Mouse (Mus musculus) adrenal gland, adult (tissue): ENCODE data around the gene Tecpr1.

Experiments used
- DNase-seq, 2 experiments: peaks; one replicate each; pipeline ENCODE4 v3.0.0; 2022 to 2023; ENCODE audit warnings: low spot score in 1 of 2; ENCODE audit not compliant: inconsistent age in 2 of 2

Tecpr1 gene

DNA sequence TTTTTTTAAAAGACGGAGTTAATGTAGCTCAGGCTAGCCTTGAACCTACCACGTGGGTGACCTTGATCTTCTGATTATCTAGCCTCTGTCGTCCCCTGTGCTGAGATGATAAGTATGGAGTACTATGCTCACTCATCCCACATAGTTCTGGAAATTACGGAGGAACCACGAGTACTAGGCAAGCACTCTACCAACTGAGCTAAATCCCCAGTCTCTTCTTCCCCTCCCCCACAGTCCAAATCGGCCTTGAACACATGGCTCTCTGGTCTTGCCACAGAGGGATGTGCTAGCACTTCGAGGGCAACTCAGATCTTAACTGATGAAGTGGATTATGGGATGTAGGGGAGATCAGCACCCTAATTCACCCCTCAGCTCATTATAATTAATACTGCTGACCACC is 5.4 kb downstream of the Tecpr1 start:
- peak; percentile 60 to 74 for DNase-seq

DNA sequence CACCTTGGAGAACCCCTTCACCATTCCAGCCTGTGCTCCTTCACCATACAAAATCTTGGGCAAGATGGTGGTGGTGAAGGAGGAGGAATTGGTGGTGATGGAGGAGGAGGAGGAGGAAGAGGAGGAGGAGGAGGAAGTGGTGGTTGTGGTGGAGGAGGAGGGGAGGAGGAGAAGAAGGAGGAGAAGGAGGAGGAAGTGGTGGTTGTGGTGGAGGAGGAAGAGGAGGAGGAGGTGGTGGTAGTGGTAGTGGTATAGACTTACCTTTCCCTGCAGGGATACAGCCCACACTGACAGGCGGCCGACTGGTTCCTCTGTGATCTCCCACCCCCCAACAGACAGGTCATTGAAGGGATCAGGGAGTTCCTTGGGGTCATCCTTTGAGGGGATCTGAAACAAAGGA is 7.4 kb downstream of the Tecpr1 start:
- no peak for DNase-seq

DNA sequence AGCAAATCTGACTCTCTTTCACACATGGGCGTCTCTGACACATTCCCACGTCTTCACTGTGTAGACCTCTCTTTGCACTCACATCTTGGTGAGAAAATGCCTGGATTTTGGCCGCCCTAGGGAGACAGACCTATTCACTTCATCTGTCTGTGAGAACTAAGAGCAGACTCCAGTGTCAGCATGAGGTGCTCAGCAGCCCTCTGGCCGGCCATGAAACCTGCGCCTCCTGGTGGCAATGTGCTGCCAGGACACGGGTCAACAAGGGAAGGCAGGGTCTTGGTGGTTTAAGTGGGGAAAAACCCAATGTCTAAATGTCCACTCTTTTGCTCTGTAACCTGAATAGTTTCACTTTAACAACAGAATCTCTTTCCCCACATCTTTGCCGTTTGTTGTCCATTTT is 9.0 kb downstream of the Tecpr1 start:
- DNase-seq: peak; percentile 70 to 81

- DNase-seq: peak in 1 of 2 experiments; percentile 79
Measured at GRCm38 (mm10) chr5:144207478-144207877, 15.9 kb downstream of the Tecpr1 start.

DNA sequence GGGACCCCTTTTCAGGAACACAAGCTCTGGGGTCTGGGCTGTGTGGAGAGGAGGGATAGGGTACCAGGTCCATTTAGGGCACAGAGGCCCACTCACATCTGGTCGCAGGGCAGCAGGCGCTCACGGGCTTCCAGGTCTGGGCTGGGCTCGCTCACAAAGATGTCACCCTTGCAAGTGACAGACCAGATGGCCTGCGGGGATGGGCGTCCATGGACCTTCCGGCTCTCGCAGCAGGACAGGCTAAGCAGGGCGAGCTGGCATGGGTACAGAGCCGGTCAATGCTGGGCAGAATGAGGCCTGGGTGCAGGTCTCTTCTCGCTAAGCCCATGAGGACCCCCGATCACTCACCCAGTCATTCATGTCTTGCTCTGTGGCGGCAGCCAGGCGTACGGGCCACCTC is 17.3 kb downstream of the Tecpr1 start:
- no peak for DNase-seq

DNA sequence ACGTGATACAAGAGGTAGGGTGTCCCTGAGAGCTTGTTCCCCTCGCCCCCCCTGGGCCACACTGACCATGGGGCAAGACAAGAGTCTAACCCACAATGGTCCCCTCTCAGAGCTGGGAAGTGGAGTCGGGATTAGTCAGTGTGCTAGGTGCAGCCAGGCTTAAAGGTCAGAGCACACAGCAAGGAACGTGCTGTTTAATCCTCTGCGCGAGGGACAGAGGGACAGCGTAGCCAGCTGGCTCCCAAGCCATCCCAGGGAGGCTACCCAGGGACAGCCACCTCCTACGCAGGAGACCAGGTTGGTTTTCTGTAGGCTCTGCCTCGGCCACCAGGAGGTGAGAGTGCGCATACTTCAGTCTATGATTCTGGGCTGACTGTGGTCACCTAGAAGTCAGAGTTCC is 18.5 kb downstream of the Tecpr1 start:
- DNase-seq: peak; percentile 58 to 69

DNA sequence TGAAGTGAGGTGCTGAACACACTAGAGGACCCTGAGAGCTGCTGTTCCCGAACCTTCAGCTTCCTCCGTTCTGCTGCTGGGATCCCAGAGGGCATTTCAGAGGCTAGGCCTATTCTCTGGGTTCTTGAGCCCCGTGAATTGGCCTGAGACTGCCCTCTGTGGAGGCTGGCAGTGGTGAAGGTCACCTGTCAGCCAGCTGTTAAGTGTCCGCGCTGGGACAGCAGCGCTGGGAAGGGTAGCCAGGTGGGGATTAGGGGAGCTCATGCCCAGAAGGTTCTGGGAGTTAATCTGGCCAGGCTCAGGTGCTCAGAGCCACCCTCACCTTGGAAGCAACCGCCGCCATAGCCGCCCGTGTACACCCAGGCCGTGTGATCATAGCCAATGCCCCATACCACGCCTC is 19.1 kb downstream of the Tecpr1 start:
- DNase-seq: peak in 1 of 2 experiments; percentile 56

GRCm38 (mm10) chr5:144203398-144203959 is 19.9 kb downstream of the Tecpr1 start:
- no peak for DNase-seq

GRCm38 (mm10) chr5:144202430-144202829 is 21.0 kb downstream of the Tecpr1 start:
- DNase-seq: no peak

DNA sequence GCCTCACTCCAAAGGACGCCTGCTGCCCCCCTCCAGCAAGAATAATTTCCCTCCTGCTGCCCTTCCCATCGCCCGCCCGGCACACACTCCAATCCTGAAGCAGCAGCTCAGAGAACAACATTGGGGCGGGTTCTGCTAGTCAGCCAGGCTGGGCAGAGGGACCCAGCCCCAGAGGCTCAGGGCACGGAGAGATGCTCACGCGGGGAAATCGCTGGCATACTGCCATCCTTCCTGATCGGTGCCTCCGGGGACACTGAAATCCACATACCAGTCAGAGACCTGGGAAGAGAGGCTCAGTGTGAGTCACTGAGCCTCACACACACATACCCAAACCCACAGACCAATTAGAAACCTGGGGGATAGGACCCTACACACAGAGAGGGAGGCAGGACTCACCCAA is 22.8 kb downstream of the Tecpr1 start:
- DNase-seq: no peak

- DNase-seq: no peak
Measured at GRCm38 (mm10) chr5:144195567-144195966, 27.8 kb downstream of the Tecpr1 start.

GRCm38 (mm10) chr5:144194416-144194815 is 29.0 kb downstream of the Tecpr1 start:
- no peak for DNase-seq

- peak in 1 of 2 experiments; percentile 60 for DNase-seq
Measured at GRCm38 (mm10) chr5:144192673-144193072, 30.7 kb downstream of the Tecpr1 start.

- no peak for DNase-seq
Measured at GRCm38 (mm10) chr5:144191026-144191425, 32.4 kb downstream of the Tecpr1 start.

- DNase-seq: peak; percentile 79 to 89
Measured at GRCm38 (mm10) chr5:144189950-144190583, 33.3 kb downstream of the Tecpr1 start, which contains the start of gene Bhlha15. Gene Bhlha15 (plus strand): TSS chr5:144190286.

- DNase-seq: no peak
Measured at GRCm38 (mm10) chr5:144189327-144189726, 34.1 kb downstream of the Tecpr1 start.

DNA sequence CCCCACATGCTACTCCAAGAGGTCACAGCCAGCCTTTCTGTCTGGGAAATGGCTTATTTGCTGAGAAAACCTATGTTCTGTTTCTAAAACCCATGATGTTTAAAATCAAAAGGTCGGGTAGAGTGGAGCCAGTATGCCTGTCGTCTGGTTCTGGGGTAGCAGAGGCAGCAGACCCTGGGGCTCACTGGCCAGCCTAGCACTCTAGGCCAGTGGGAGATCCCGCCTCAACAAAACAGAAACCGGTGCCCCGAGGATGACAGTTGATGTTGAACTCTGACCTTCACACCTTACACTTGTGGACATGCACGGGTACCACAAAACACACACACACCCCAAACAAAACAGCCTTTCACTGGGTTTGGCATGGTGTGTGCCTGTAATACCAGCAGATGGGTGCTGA is 35.0 kb downstream of the Tecpr1 start:
- no peak for DNase-seq

- no peak for DNase-seq
Measured at GRCm38 (mm10) chr5:144184350-144185045, 38.9 kb downstream of the Tecpr1 start.

- DNase-seq: no peak
Measured at GRCm38 (mm10) chr5:144183647-144184335, 39.6 kb downstream of the Tecpr1 start.

DNA sequence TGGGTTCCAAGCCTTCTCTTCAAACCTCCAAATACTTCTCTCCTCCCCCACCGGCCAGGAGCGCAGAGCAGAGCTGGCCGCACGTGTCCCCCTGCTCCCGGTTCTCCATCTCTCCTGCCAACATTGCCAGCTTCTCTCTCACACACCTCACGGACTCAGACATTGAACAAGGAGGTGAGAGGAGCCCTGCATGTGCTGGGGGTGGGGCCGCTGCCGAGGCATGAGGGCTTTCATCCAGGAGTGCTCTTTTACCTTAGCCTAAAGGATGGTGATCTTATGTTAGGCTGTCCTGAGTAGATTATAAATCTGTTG is 40.2 kb downstream of the Tecpr1 start:
- no peak for DNase-seq

DNA sequence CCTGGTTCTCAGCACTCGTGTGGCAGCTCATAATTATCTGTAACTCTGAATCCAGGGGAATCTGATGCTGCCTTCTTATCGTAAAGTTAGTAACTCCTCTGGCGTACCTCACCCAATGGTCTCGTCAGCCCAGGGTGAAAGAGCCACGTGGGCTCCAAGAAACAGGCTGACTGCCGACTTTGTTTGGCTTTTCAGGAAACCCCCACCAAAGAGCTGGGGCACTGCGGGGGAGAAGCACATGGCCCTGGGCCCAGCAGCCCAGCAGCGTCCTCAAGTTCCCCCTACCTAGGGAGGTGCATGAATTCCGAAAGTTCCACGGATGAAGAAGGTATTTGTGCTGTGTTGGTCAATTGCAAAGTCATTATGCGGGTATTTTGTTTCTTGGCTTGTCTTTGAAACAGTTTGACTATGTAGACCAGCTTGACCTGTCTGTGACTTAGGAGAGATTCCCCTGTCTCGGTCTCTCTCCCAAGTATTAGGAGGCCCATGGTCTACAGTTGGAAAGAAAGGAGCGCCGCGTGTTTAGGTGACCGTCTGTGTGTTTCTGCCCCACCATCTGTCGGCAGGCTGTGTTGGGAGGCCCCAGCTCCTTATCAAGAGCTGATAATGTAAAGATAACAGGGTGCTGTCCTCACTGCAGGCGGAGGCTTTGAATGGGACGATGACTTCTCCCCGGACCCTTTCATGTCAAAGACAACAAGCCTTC is 40.7 kb downstream of the Tecpr1 start:
- no peak for DNase-seq
